Mouse (Mus musculus) hindbrain, embryonic 12.5 days (tissue): ENCODE measurements around the gene Vmn1r235. TPM values are rescaled to one million over a fixed set of nuclear protein-coding genes. Genes with fewer than 3 reads are reported as not detected.
"Not testable (repeated sequence)": the region's sequence is repeated elsewhere in the genome, so short reads cannot be mapped to it uniquely, and the experiment has no call there.

Experiments used
- ATAC-seq: fragments of 200-750 bp; cut with Nextera tagmentation; 2 replicates; pipeline ENCODE4 v1.8.0; 2017; ENCODE audit warnings: moderate TSS enrichment; ENCODE audit not compliant: low FRiP score
- H3K27ac ChIP-seq: fragments of 300-500 bp; sonication (generic); 2 replicates; pipeline ENCODE4 v1.5.1; 2016; ENCODE audit warnings: mild to moderate bottlenecking
- H3K27me3 ChIP-seq: fragments of 300-500 bp; sonication (generic); 2 replicates; pipeline ENCODE4 v1.6.1; 2016; ENCODE audit warnings: mild to moderate bottlenecking
- H3K36me3 ChIP-seq: fragments of 300-500 bp; sonication (generic); 2 replicates; pipeline ENCODE4 v1.6.1; 2016; ENCODE audit warnings: mild to moderate bottlenecking
- H3K4me1 ChIP-seq: fragments of 300-500 bp; sonication (generic); 2 replicates; pipeline ENCODE4 v1.6.1; 2016
- H3K4me2 ChIP-seq: fragments of 300-500 bp; sonication (generic); replicated peaks from 2 replicates; pipeline ENCODE4 v1.6.1; 2016; ENCODE audit warnings: mild to moderate bottlenecking
- H3K4me3 ChIP-seq: fragments of 300-500 bp; sonication (generic); 2 replicates; pipeline ENCODE4 v1.5.1; 2016; ENCODE audit warnings: mild to moderate bottlenecking
- H3K9ac ChIP-seq: fragments of 300-500 bp; sonication (generic); 2 replicates; pipeline ENCODE4 v1.6.1; 2016; ENCODE audit warnings: mild to moderate bottlenecking, moderate library complexity
- H3K9me3 ChIP-seq: fragments of 300-500 bp; sonication (generic); replicated peaks from 2 replicates; pipeline ENCODE4 v1.6.1; 2016; ENCODE audit warnings: mild to moderate bottlenecking
- WGBS: fragments of 180-500 bp; shearing (Covaris S2); methylation state at CpG from one replicate; pipeline ENCODE4 v1.1.7; 2016; 5-methylcytosine and 5-hydroxymethylcytosine counted together
- microRNA-seq: library from miRNA; unstranded; fragments of <30 nt; microRNA quantifications from one replicate; pipeline ENCODE4, GENCODE M21; 2017
- polyA plus RNA-seq: library from polyadenylated mRNA; unstranded; fragments of >200 nt; fragmentation: Nextera tagmentation; extraction: Ambion mirVana; gene quantifications from 2 replicates; pipeline ENCODE4 v1.2.1, GENCODE M21; 2016

Gene Vmn1r235
- polyA plus RNA-seq: not detected in 2 replicates

DNA sequence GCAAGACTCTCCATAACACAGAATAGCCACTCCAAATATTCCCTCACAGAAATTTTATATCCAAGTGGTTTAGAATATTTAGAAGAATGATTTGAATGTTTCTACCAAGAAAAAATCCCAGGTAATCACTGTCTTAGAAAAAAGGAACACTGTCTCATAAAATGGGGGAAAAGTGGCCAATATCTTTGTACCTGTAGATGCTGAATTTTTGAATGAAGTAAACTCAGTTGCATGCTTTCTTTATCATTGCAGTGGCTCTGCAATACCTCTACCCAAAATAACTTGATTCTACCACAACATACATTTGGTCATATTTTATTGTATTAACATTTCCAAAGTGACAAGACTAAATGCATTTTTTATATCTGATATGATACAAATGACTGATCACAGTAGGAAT is at the start of gene Vmn1r235:
Gene Vmn1r235, plus strand, starts transcription at position 301 of the 400 bp plus-strand sequence.
- Histone ChIP-seq H3K27ac (no peak within 1 kb of the TSS), H3K9me3 (no peaks in the 10 kb centered on the region; the same call in 1 of the 2 replicates), H3K9ac (no peak within 1 kb of the TSS), H3K4me2 (no peak within 1 kb of the TSS), H3K4me3 (no peak within 1 kb of the TSS), H3K4me1 (no peaks in the 10 kb centered on the region), H3K27me3 (no peaks in the 10 kb centered on the region), H3K36me3 (no peaks in the 10 kb centered on the region)
- no peak for ATAC-seq

DNA sequence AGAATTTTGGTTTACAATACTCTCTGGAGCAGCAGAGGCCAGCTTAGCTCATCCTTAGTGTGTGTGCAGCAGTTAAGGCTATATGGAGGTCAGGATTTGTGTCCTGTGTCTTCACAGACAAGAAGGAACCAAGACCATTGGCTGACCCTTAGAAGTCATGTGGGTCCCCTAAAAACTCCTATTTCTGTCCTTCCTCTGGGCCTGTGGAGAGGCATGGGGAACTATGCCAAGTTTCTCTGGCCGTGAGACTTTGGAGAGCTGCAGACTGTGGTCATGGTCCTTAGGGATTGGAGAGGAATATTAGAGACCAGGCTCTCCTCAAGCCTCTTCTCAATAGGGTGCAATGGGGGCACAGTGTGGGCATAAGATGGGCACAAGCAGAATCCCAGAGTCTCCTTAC is 45.1 kb upstream of the Vmn1r235 start:
- not testable (repeated sequence) for H3K4me2 ChIP-seq, H3K27ac ChIP-seq, H3K9ac ChIP-seq, H3K27me3 ChIP-seq, H3K4me1 ChIP-seq, H3K36me3 ChIP-seq, ATAC-seq, H3K4me3 ChIP-seq
- H3K9me3 ChIP-seq: peaks cover 17% of the 10 kb centered on the region; the same call in 1 of the 2 replicates
- WGBS: 79% methylated on average over 1 of the region's 1 CpGs

DNA sequence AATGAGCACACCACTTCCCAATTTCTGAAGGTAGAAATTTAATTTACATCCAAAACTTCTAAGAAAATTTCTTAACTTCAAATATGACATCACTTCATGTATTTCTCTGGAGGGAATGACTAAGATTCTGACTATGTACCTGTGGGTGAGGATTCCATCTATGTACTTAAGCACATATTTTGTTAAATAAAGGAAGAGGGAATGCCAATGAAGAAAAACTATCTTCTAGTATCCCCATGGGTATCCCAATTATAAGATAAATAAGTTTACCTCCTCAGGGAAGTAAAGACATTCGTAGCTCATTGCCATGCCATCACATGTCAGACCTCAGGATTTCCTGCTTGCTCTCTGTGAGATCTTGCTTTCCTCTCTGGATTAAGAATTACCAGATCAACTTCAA is 30.4 kb upstream of the Vmn1r235 start, which contains the start of gene Vmn1r234:
Gene Vmn1r234, plus strand, starts transcription at position 301 of the 400 bp plus-strand sequence.
- H3K9me3 ChIP-seq: no peaks in the 10 kb centered on the region
- H3K4me1 ChIP-seq: no peaks in the 10 kb centered on the region
- ATAC-seq: no peak
- no peak within 1 kb of the TSS for H3K9ac ChIP-seq
- no peaks in the 10 kb centered on the region for H3K36me3 ChIP-seq
- no peak within 1 kb of the TSS for H3K4me3 ChIP-seq
- no peaks in the 10 kb centered on the region for H3K27me3 ChIP-seq
- no peak within 1 kb of the TSS for H3K27ac ChIP-seq
- 71% methylated on average over 1 of the region's 1 CpGs for WGBS
- H3K4me2 ChIP-seq: no peak within 1 kb of the TSS

DNA sequence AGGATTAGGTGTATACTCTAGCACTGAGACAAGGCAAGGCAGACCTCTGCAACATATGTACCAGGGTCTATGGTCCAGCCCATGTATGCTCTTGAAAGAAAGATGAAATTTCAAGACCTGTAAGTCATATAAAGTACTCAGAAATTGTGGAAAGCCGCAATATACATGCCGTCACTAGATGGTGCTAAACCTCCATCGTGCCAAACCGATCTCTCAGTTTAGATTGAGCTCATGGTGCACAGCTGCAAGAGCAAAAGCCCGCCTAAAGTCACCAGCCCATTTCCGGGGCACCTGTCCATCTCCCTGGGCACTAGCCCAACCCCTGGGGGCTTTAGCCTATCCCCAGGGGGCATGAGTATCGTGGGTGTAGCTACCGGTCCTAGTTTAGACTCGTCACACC is 24.6 kb upstream of the Vmn1r235 start:
- ATAC-seq: no peak
- no peak overlapping the region for H3K27ac ChIP-seq
- no peaks in the 10 kb centered on the region for H3K27me3 ChIP-seq
- no peak overlapping the region for H3K4me3 ChIP-seq
- H3K9ac ChIP-seq: no peak overlapping the region
- 28% methylated on average over 9 of the region's 9 CpGs for WGBS
- H3K9me3 ChIP-seq: 0 out of 2 replicates have a peak, but pooled peaks cover 3% of the 10 kb centered on the region
- no peak overlapping the region for H3K4me2 ChIP-seq
- no peaks in the 10 kb centered on the region for H3K4me1 ChIP-seq
- no peaks in the 10 kb centered on the region for H3K36me3 ChIP-seq

DNA sequence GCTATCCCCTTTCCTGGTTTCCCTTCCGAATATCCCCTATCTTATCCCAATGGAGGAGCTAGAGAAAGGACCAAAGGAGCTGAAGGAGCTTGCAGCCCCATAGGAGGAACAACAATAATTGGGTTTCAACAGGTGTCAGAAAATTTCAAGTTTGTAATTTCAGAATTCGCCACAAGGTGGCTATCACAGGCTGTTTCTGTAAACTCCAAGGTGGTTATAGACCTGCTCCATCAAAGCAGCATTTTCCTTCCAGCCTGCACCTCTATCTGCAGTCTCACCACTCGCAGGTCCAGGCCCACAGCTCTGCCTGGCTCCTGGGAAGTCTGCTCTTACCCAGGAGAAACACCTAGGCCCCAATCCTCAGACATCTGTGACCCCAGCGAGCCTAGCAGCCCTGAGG is 15.9 kb downstream of the Vmn1r235 start:
- Histone ChIP-seq H3K9me3 (no peaks in the 10 kb centered on the region), H3K4me3 (no peak overlapping the region), H3K9ac (no peak overlapping the region; the same call in 1 of the 2 replicates), H3K4me2 (no peak overlapping the region), H3K27me3 (no peaks in the 10 kb centered on the region), H3K4me1 (no peaks in the 10 kb centered on the region), H3K36me3 (no peaks in the 10 kb centered on the region), H3K27ac (no peak overlapping the region)
- WGBS: 12% methylated on average over 4 of the region's 4 CpGs
- no peak for ATAC-seq

DNA sequence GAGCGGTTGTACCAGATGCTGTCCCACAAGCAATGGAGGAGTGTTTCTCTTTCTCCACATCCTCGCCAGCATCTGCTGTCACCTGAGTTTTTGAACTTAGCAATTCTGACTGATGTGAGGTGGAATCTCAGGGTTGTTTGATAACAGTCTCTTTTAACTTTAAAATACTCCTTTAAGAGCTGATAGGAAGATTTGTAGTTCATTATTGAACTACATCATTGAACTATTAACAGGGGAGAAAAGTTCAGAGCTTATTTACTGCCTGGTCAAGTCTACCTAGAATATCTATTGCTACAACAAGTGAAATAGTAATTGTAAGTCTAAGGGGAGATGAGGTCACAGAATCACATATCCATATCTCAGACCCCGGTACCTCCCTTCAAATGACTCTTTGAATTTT is 26.4 kb downstream of the Vmn1r235 start, which contains the start of gene Vmn1r236:
Gene Vmn1r236, plus strand, starts transcription at position 301 of the 400 bp plus-strand sequence.
- WGBS: 73% methylated on average over 3 of the region's 3 CpGs
- no peak within 1 kb of the TSS for H3K27ac ChIP-seq
- no peak within 1 kb of the TSS for H3K9ac ChIP-seq
- no peaks in the 10 kb centered on the region for H3K27me3 ChIP-seq
- no peak for ATAC-seq
- no peaks in the 10 kb centered on the region for H3K36me3 ChIP-seq
- no peaks in the 10 kb centered on the region for H3K4me1 ChIP-seq
- H3K4me2 ChIP-seq: no peak within 1 kb of the TSS
- H3K4me3 ChIP-seq: no peak within 1 kb of the TSS
- H3K9me3 ChIP-seq: no peaks in the 10 kb centered on the region

DNA sequence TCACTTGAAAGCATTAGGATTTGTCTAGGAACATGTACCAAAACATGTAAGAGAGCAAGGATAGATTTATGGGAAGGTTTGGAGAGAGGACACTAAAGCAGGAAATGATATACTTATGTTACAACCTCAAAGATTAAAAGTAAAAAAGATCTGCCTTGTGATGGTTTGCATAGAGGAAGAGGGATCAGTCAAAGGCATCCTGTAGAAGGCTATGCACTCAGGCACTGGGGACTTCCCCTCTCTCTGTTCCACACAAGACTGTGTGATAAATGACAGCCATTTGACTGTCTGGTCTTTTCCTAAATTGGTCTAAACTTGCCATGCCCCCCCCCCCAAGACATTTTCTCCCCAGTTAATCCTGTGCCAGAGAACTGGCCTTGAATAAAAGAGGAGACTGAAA is 28.2 kb downstream of the Vmn1r235 start:
- ATAC-seq: no peak
- no peak overlapping the region for H3K4me2 ChIP-seq
- no peak overlapping the region for H3K9ac ChIP-seq
- no peaks in the 10 kb centered on the region for H3K9me3 ChIP-seq
- no peaks in the 10 kb centered on the region for H3K27me3 ChIP-seq
- no peak overlapping the region for H3K27ac ChIP-seq
- H3K36me3 ChIP-seq: no peaks in the 10 kb centered on the region
- H3K4me3 ChIP-seq: no peak overlapping the region
- no peaks in the 10 kb centered on the region for H3K4me1 ChIP-seq

DNA sequence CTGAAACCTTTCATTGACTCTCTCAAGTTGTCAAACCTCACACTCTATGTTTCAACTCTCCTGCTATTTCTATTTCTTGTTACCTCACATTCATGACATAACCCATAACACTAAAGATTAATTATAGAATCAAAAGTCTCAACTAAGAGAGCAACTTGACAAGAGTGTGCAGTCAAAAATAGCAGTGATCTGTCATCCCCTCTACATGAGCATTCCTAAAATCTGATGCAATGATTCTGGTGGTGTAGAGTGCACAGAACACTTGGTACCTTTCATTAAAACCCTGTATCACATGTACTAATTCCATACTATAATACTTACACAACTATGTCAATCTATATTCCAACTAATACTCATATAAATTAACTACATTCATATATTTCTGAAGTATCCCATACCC is 33.5 kb downstream of the Vmn1r235 start:
- ATAC-seq: no peak
- H3K4me3 ChIP-seq: no peak overlapping the region
- H3K36me3 ChIP-seq: no peaks in the 10 kb centered on the region
- no peak overlapping the region for H3K9ac ChIP-seq
- H3K9me3 ChIP-seq: no peaks in the 10 kb centered on the region
- no peaks in the 10 kb centered on the region for H3K4me1 ChIP-seq
- no peak overlapping the region for H3K4me2 ChIP-seq
- no peaks in the 10 kb centered on the region for H3K27me3 ChIP-seq
- no peak overlapping the region for H3K27ac ChIP-seq

DNA sequence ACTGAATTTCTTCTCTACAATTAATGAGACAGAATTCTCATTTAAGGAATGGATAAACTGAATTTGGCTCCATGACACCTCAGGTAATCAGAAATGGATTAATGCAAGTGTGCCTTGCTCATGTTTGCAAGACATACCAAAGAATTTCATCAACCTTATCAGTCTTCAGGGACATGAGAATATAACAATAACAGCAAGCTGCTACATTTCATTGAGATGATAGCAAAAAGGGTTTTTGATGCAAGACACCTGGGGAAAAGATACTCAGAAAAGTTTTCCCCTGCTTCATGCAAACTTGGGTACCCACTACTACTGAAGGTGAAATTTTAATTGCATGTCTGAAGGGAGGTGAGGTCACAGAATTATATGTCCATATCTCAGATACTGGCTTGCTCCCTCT is 55.4 kb downstream of the Vmn1r235 start, which contains the start of gene Vmn1r237:
Gene Vmn1r237, plus strand, starts transcription at position 301 of the 400 bp plus-strand sequence.
- H3K27me3 ChIP-seq: no peaks in the 10 kb centered on the region
- no peak within 1 kb of the TSS for H3K4me2 ChIP-seq
- H3K36me3 ChIP-seq: no peaks in the 10 kb centered on the region
- 0 out of 2 replicates have a peak, but pooled peaks cover 4% of the 10 kb centered on the region for H3K9me3 ChIP-seq
- no peak for ATAC-seq
- no peak within 1 kb of the TSS for H3K4me3 ChIP-seq
- no peaks in the 10 kb centered on the region for H3K4me1 ChIP-seq
- H3K27ac ChIP-seq: no peak within 1 kb of the TSS
- no peak within 1 kb of the TSS for H3K9ac ChIP-seq

Small RNA genes within 50 kb of the gene (microRNA-seq; reads per million reads assigned to microRNA genes)
- not detected for gene Gm26384

Other genes starting within 250 kb of the Vmn1r235 start
- gene Zfp160, start 247.5 kb upstream of the Vmn1r235 start, polyA plus RNA-seq: 18.7 and 19.8 TPM in 2 replicates
- not detected in 2 replicates for gene Vmn1r234, start 30.3 kb upstream of the Vmn1r235 start, polyA plus RNA-seq
- not detected in 2 replicates for gene Vmn1r236, start 26.5 kb downstream of the Vmn1r235 start, polyA plus RNA-seq
- not detected in 2 replicates for gene Vmn1r237, start 55.5 kb downstream of the Vmn1r235 start, polyA plus RNA-seq
- 3.3 and 3.7 TPM in 2 replicates for gene Zfp677, start 127.3 kb downstream of the Vmn1r235 start, polyA plus RNA-seq
- 3.3 and 3.8 TPM in 2 replicates for gene Zfp54, start 166.8 kb downstream of the Vmn1r235 start, polyA plus RNA-seq
- gene Zfp51, start 194.0 kb downstream of the Vmn1r235 start, polyA plus RNA-seq: 14.0 and 14.4 TPM in 2 replicates
- 8.5 and 11.3 TPM in 2 replicates for gene Zfp53, start 232.6 kb downstream of the Vmn1r235 start, polyA plus RNA-seq